Mouse (Mus musculus) heart, postnatal 4 days (tissue): ENCODE measurements around the gene Hoxd4. TPM values are rescaled to one million over a fixed set of nuclear protein-coding genes. Genes with fewer than 3 reads are reported as not detected.

Source experiments
- microRNA-seq, 2 experiments: library from miRNA; unstranded; fragments of <30 nt; microRNA quantifications; one replicate each; pipeline ENCODE4 v1.2.0; 2021 to 2022
- total RNA-seq, 2 experiments: library from RNA; stranded (reverse); gene quantifications; 2 replicates each; pipeline ENCODE4 v1.2.3; 2021

Hoxd4 gene
- total RNA-seq, 2 experiments from 2014 or later, result 0.45 TPM

Small RNA genes lying within 50 kb of the gene (microRNA-seq; reads per million reads assigned to microRNA genes)
- gene Gm44463 (0 reads per million in 2 experiments), gene Mir10b (689 to 704 reads per million in 2 experiments)

Other genes starting within 250 kb of the Hoxd4 start
- gene Lnpk, start 132.5 kb upstream of the Hoxd4 start, total RNA-seq, result 10 to 100 TPM; 20.8 to 21.3 TPM
- gene Evx2, start 52.4 kb upstream of the Hoxd4 start, total RNA-seq, result not detected
- not detected for gene Hoxd13, start 43.6 kb upstream of the Hoxd4 start, total RNA-seq
- gene Hoxd12, start 36.9 kb upstream of the Hoxd4 start, total RNA-seq, result not detected
- gene Hoxd11, start 32.4 kb upstream of the Hoxd4 start, total RNA-seq, result not detected
- not detected for gene Hoxd10, start 20.0 kb upstream of the Hoxd4 start, total RNA-seq
- under 1 TPM; 0.12 to 0.27 TPM for gene Hoxd9, start 14.2 kb upstream of the Hoxd4 start, total RNA-seq
- 1 to 10 TPM; 1.2 to 1.9 TPM for gene Hoxd8, start 7.3 kb upstream of the Hoxd4 start, total RNA-seq
- under 1 TPM in 1 of 2 experiments, not detected in 1; 0.11 TPM for gene Hoxd3, start within 50 bp of the Hoxd4 start, total RNA-seq
- gene Gm28230, start 14.8 kb downstream of the Hoxd4 start, total RNA-seq, result not detected
- not detected for gene Hoxd1, start 51.1 kb downstream of the Hoxd4 start, total RNA-seq
- 100 to 1,000 TPM; 133 to 148 TPM for gene Mtx2, start 113.9 kb downstream of the Hoxd4 start, total RNA-seq